Mouse (Mus musculus) liver, embryonic 14.5 days (tissue): ENCODE results near the gene Wipf1. TPM values are rescaled to one million over a fixed set of nuclear protein-coding genes. Genes with fewer than 3 reads are reported as not detected.
A peak's percentile ranks its signal among the peaks of the same experiment; 100 is the strongest.

Experiments
- ATAC-seq: fragments of 200-750 bp; cut with Nextera tagmentation; 2 replicates; pipeline ENCODE4 v1.8.0; 2017; ENCODE audit warnings: moderate number of reproducible peaks, mild to moderate bottlenecking, moderate library complexity; ENCODE audit not compliant: insufficient read depth
- DNase-seq, 3 experiments: peaks; one replicate each; pipeline ENCODE4 v3.0.0-alpha.2; 2012 to 2013; ENCODE audit warnings: low read depth in 3 of 3, low spot score in 3 of 3
- H3K27ac ChIP-seq: fragments of 300-500 bp; sonication (generic); 2 replicates; pipeline ENCODE4 v1.5.1; 2014; ENCODE audit warnings: moderate library complexity, mild to moderate bottlenecking, control low read depth, inconsistent platforms
- H3K27me3 ChIP-seq: fragments of 300-500 bp; sonication (generic); 2 replicates; pipeline ENCODE4 v1.6.1; 2014; ENCODE audit warnings: mild to moderate bottlenecking, low read length, moderate library complexity; ENCODE audit not compliant: control insufficient read depth, insufficient read depth
- H3K36me3 ChIP-seq: fragments of 300-500 bp; sonication (generic); replicated peaks from 2 replicates; pipeline ENCODE4 v1.6.1; 2014; ENCODE audit warnings: low read depth; ENCODE audit not compliant: control insufficient read depth, insufficient read depth
- H3K4me1 ChIP-seq, 2 experiments: fragments of 200-500 bp in 1 of 2; fragments of 300-500 bp in 1 of 2; sonication (generic) in 1 of 2; replicated peaks; 2 replicates each; pipeline ENCODE4 v1.6.1; 2012 to 2014; ENCODE audit warnings: antibody characterized with exemption in 1 of 2, inconsistent platforms in 1 of 2, low read length in 1 of 2; ENCODE audit not compliant: control insufficient read depth in 2 of 2, insufficient read depth in 2 of 2
- H3K4me2 ChIP-seq: fragments of 300-500 bp; sonication (generic); 2 replicates; pipeline ENCODE4 v1.6.1; 2014; ENCODE audit warnings: low read depth, mild to moderate bottlenecking, control low read depth, moderate library complexity
- H3K4me3 ChIP-seq, 2 experiments: fragments of 200-500 bp in 1 of 2; fragments of 300-500 bp in 1 of 2; sonication (generic) in 1 of 2; 2 replicates each; pipeline ENCODE4 v1.5.1; 2012 to 2014; ENCODE audit warnings: low read depth in 2 of 2, low read length in 2 of 2, mild to moderate bottlenecking in 2 of 2, control low read depth in 1 of 2, inconsistent platforms in 1 of 2, moderate library complexity in 1 of 2; ENCODE audit not compliant: insufficient read depth in 1 of 2
- H3K9ac ChIP-seq: fragments of 300-500 bp; sonication (generic); replicated peaks from 2 replicates; pipeline ENCODE4 v1.6.1; 2014; ENCODE audit warnings: mild to moderate bottlenecking, control low read depth, moderate library complexity
- H3K9me3 ChIP-seq: fragments of 300-500 bp; sonication (generic); 2 replicates; pipeline ENCODE4 v1.6.1; 2016; ENCODE audit warnings: low read length, mixed read lengths; ENCODE audit not compliant: control insufficient read depth
- CTCF ChIP-seq: IDR thresholded peaks from 2 replicates; pipeline ENCODE4 v1.5.1; 2016; ENCODE audit warnings: antibody characterized with exemption, low read depth, control low read depth
- EP300 ChIP-seq: IDR thresholded peaks from 2 replicates; pipeline ENCODE4 v1.6.1; 2016; ENCODE audit warnings: antibody characterized with exemption, low read depth
- WGBS: fragments of 180-500 bp; shearing (Covaris S2); extraction: QIAGEN DNeasy Blood & Tissue Kit; methylation state at CpG from one replicate; pipeline ENCODE4 v1.1.7; 2014; ENCODE audit not compliant: insufficient replicate concordance; 5-methylcytosine and 5-hydroxymethylcytosine counted together
- polyA plus RNA-seq, 2 experiments: library from polyadenylated mRNA; depleted of rRNA in 1 of 2; stranded (reverse) in 1 of 2; unstranded in 1 of 2; fragments of >200 nt; fragmentation: Nextera tagmentation in 1 of 2; extraction: Ambion mirVana in 1 of 2; gene quantifications; 2 replicates each; pipeline versions ENCODE4 v1.2.1 to v1.2.3; 2012 to 2014

Wipf1 gene
- polyA plus RNA-seq, 2 experiments: 3.4 to 4.1 TPM

- no peaks in the 10 kb centered on the region for H3K9me3 ChIP-seq
- TF ChIP-seq CTCF (no peak), EP300 (no peak)
- no peak overlapping the region for H3K27ac ChIP-seq
- 63% methylated on average over 7 of the region's 7 CpGs for WGBS
- H3K27me3 ChIP-seq: no peaks in the 10 kb centered on the region
- DNase-seq: no peak
- H3K4me2 ChIP-seq: no peak overlapping the region
- no peak overlapping the region for H3K4me3 ChIP-seq
- H3K4me1 ChIP-seq: no peaks in the 10 kb centered on the region
- no peak overlapping the region for H3K9ac ChIP-seq
- no peaks in the 10 kb centered on the region for H3K36me3 ChIP-seq
- no peak for ATAC-seq
These were observed 109.8 kb downstream of the Wipf1 start for GRCm38 (mm10) chr2:73419730-73420129.

- Histone ChIP-seq H3K36me3 (no peaks in the 10 kb centered on the region), H3K9ac (no peak overlapping the region), H3K9me3 (no peaks in the 10 kb centered on the region), H3K4me3 (no peak overlapping the region), H3K27me3 (no peaks in the 10 kb centered on the region), H3K4me1 (no peaks in the 10 kb centered on the region), H3K4me2 (no peak overlapping the region), H3K27ac (no peak overlapping the region)
- 19% methylated on average over 4 of the region's 4 CpGs for WGBS
- peak; percentile 67 for TF ChIP-seq CTCF
- no peak for TF ChIP-seq EP300
- peak in 1 of 3 experiments; percentile 7 for DNase-seq
- ATAC-seq: no peak
These were observed 110.2 kb downstream of the Wipf1 start for GRCm38 (mm10) chr2:73419285-73419684.

GRCm38 (mm10) chr2:73415892-73416291, 113.6 kb downstream of the Wipf1 start:
- TF ChIP-seq CTCF: no peak
- no peak for TF ChIP-seq EP300
- ATAC-seq (no peak), DNase-seq (no peak)
- H3K36me3 ChIP-seq: no peaks in the 10 kb centered on the region
- no peaks in the 10 kb centered on the region for H3K9me3 ChIP-seq
- H3K27ac ChIP-seq: no peak overlapping the region
- 36% methylated on average over 5 of the region's 5 CpGs for WGBS
- H3K4me2 ChIP-seq: no peak overlapping the region
- no peak overlapping the region for H3K4me3 ChIP-seq
- no peaks in the 10 kb centered on the region for H3K27me3 ChIP-seq
- no peaks in the 10 kb centered on the region for H3K4me1 ChIP-seq
- no peak overlapping the region for H3K9ac ChIP-seq

DNA sequence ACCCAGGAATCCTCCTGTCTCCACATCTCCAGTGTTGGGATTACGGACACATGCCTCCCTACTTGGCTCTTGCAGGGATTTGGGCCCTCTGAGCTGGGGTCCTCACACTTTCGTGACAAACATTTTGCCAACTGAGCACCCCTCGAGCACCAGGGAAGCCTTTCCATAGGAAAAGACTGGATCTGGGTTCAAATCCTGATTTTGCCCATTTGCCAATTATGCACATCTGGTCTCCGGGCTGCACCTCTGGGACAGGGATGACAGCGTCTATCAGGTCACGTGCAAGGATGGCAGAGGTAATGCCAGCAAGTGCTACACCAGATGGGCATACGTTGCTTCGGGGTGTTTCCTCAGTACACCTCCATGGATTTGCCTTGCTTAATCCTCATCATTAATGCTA, 119.5 kb downstream of the Wipf1 start:
- Histone ChIP-seq H3K4me3 (no peak overlapping the region), H3K4me2 (no peak overlapping the region), H3K27me3 (no peaks in the 10 kb centered on the region), H3K27ac (no peak overlapping the region), H3K36me3 (no peaks in the 10 kb centered on the region), H3K9me3 (no peaks in the 10 kb centered on the region), H3K4me1 (no peaks in the 10 kb centered on the region), H3K9ac (no peak overlapping the region)
- ATAC-seq (no peak), DNase-seq (no peak)
- 76% methylated on average over 8 of the region's 8 CpGs for WGBS
- TF ChIP-seq CTCF: no peak
- TF ChIP-seq EP300: no peak

DNA sequence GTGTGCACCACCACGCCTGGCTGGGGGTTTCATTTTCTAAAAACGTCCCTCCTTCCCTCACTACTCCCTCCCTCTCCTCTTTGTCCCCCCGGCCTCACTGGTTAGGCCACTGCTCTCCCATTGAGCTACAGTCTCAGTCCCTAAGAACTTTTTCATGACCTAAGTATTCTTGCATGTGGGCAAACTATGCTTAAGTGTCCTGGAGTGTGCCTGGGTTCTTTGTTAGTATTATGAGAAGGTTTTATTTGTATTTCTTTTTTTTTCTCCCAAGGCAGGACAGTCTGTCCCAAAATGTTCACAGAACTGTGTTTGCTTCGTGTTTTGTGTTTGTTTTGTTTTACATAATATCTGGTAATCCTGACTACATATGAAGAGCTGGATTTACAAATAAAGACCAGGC, 121.9 kb downstream of the Wipf1 start:
- Histone ChIP-seq H3K27me3 (no peaks in the 10 kb centered on the region), H3K36me3 (no peaks in the 10 kb centered on the region), H3K9ac (no peak overlapping the region), H3K27ac (no peak overlapping the region), H3K4me1 (no peaks in the 10 kb centered on the region), H3K4me3 (no peak overlapping the region), H3K4me2 (no peak overlapping the region), H3K9me3 (no peaks in the 10 kb centered on the region)
- no peak for TF ChIP-seq CTCF
- no peak for TF ChIP-seq EP300
- DNase-seq (no peak), ATAC-seq (no peak)
- 48% methylated on average over 4 of the region's 4 CpGs for WGBS
